Mouse (Mus musculus) CD4-positive helper T cell, adult 2 months (primary cell): ENCODE data around the gene Trim69.

ENCODE experiments used
- DNase-seq: peaks from one replicate; pipeline ENCODE4 v3.0.0-alpha.2; 2012; ENCODE audit warnings: low read depth, missing footprints, low spot score

Gene Trim69

GRCm38 (mm10) chr2:122160680-122161079, at the start of gene Trim69:
Gene Trim69, plus strand, starts transcription at chr2:122160700.
- peak; percentile 77 for DNase-seq

DNA sequence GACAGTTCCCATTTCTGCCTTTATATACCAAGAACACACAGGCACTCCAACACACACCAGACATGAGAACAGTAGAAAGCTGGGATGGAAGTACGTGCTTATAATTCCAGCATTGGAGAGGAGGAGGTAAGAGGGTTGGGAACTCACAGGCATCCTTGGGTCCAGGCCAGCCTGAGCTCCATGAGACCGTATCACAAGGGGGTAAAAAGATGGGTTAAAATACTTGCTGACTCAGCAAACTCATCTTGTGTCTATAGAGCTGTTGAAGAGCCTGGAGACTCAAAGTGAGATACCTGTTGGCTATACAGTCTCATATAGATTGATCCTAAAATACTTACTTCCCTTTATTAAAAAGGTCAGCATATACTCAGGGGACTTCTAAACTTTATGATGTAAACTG, 43.6 kb upstream of the Trim69 start:
- DNase-seq = no peak

GRCm38 (mm10) chr2:122117961-122118958, 42.2 kb upstream of the Trim69 start, which contains the start of gene Spg11:
Gene Spg11, minus strand, starts transcription at chr2:122118386.
- DNase-seq = peak; percentile 98

DNA sequence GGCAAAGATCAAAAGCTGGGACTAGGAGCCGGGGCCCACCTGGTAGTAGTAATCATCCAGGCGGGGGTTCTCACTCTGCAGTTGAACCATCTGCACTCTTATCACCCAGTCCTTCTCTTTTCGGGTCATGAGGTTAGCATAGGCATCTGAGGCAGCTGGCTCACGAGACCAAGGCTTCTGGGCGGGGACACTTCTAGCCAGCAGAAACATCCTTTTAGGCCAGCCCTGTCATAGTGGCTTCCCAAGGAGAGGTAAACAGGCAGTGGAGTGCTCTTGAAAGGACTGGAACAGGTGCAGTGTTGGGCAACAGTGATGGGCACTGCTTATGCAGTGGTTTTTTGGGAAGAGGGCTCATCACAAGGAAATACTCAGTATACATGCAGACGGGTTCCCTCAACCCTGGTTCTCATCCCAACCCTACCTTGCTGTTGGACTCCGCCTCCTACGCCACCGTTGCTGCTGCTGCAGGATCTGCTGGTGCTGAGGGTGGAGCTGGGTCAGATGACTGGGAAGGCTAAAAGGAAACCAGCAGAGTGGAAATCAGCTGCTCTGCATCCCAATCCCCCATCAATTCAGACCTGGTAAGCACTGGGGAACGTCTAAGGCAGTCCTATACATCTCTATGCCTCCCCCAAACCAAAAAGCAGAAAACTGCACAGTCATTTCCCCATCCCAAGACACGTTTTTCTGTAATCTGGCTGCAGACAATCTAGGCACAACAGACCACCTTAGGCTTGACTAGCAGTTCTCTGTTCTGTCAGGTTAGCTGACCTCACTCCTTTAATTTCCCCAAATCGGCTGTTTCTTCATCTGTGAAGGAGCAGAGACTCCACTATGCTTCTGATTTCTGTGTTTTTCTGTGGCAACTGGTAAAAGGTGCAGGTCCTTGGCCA, 34.6 kb upstream of the Trim69 start:
- DNase-seq = peak; percentile 18

DNA sequence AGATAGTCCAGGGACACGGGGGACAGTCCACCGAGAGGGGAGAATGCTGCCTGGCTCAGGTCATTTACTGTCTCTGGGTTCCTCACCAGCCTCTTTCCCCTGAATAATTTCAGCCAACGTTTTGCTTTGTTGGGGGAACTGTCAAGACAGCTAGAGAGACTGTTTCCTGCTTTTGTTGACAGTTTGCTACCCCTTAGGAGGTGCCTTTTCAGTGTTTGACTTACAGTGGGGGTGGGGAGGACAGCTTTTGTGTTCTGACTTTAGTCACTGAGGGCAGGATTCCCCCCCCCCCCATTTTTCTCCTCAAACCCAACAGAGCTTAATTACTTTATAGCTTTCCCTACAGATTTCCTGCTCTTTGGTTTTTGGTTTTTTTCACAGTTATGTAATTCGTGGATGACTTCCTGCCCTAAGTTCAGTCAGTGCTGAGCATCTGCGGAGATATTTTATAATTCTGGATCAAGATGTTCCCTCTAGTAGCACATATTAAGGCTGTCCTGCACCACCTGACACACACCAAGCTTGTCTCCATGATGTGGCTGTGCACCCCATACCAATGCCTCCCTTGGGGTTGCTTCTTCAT, 33.6 kb upstream of the Trim69 start:
- DNase-seq = peak; percentile 24

DNA sequence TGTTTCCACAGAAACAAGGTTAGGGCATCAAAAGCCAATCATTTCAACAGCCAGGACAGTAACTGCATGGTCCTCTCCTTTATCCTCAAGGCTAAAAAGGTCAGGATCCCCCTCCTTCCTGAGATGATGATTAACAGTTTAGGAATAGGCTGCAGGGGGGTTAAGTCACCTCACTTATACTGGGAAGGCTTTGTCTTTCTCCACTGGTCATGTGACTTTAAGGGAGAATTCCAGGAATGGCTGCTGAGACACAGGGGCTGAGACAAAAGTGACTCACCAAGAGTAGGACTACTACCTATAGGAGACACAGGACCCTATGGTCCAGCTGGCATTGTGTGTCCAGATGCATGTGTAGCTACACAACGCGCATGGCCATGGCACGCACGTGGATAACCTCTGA, 32.9 kb upstream of the Trim69 start:
- DNase-seq = no peak

- no peak for DNase-seq
These were observed 28.4 kb upstream of the Trim69 start for GRCm38 (mm10) chr2:122132078-122132477.

- DNase-seq = no peak
These were observed 27.9 kb upstream of the Trim69 start for GRCm38 (mm10) chr2:122132618-122133017.

- DNase-seq = no peak
These were observed 22.5 kb upstream of the Trim69 start for GRCm38 (mm10) chr2:122137839-122138465.

- no peak for DNase-seq
These were observed 19.7 kb upstream of the Trim69 start for GRCm38 (mm10) chr2:122140815-122141214.

- DNase-seq = no peak
These were observed 19.1 kb upstream of the Trim69 start for GRCm38 (mm10) chr2:122141332-122141967.

DNA sequence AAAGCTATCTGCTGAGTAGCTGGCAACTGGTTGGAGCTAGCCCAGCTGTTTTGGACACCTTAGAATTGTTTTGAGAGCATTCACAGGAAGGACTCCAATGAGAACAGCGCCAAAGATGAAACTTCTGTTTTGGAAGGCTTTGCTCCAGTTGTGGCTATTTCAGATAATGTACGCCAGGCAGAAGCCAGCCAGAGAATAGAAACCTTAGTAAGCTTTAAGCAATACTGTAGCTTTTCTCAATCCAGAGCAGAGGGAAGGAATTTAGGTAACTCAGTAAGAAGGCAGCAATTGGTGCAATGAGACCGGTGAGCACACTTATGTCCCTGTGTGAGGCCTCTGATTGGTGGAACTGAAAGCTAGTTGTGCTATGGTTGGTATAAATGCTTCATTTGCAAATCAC, 17.4 kb upstream of the Trim69 start:
- no peak for DNase-seq

GRCm38 (mm10) chr2:122145756-122146155, 14.7 kb upstream of the Trim69 start:
- DNase-seq = peak; percentile 68

- peak; percentile 38 for DNase-seq
These were observed 13.8 kb upstream of the Trim69 start for GRCm38 (mm10) chr2:122146687-122147086.

- peak; percentile 98 for DNase-seq
These were observed 12.8 kb upstream of the Trim69 start, which contains the start of gene B2m for GRCm38 (mm10) chr2:122147508-122148241. Gene B2m, plus strand, starts transcription at chr2:122147686.

GRCm38 (mm10) chr2:122148242-122148917, 12.1 kb upstream of the Trim69 start:
- DNase-seq = peak; percentile 87

DNA sequence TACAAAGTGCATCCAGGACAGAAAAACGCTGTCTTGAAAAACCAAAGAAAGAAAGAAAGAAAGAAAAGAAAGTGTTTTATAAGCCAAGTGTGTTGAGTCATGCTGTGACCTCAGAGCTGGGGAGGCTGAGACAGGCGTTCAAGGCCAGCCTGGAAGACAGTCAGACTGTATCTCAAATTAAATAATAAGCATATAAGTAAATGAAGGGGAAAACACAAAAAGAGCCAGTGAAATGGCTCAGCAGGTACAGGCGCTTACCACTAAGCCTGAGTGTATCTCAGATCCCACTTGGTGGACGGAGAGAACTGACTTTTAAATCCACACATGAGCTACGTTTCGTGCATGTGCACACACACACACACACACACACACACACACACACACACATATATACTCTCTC, 11.2 kb upstream of the Trim69 start:
- DNase-seq = peak; percentile 50

GRCm38 (mm10) chr2:122149716-122150115, 10.8 kb upstream of the Trim69 start:
- DNase-seq = peak; percentile 39

DNA sequence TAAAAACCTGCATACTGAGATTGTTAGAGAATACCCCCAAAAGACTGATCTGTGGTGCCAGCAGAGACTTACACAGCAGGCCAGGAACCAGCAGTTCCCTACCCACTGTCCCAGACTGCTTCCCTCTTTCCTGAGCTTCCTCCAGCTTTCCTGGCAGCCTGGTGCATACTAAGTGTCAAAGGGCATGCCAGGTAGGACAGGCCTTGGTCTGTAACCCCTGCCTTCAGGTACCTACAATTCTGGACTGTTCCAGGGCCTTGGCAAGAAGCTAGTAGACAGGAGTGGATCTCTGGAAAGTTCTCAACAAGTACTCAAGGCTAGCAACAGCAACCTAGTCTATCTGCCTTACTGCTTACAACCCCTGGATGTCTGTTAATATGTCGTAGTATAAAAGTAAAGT, 9.3 kb upstream of the Trim69 start:
- DNase-seq = no peak
